Mouse (Mus musculus) testis, postnatal 14 days (tissue): ENCODE results near the gene Dusp1.

ENCODE experiments used
- DNase-seq: peaks from one replicate; pipeline ENCODE4 v3.0.0; 2021; ENCODE audit warnings: low spot score

The Dusp1 gene

DNA sequence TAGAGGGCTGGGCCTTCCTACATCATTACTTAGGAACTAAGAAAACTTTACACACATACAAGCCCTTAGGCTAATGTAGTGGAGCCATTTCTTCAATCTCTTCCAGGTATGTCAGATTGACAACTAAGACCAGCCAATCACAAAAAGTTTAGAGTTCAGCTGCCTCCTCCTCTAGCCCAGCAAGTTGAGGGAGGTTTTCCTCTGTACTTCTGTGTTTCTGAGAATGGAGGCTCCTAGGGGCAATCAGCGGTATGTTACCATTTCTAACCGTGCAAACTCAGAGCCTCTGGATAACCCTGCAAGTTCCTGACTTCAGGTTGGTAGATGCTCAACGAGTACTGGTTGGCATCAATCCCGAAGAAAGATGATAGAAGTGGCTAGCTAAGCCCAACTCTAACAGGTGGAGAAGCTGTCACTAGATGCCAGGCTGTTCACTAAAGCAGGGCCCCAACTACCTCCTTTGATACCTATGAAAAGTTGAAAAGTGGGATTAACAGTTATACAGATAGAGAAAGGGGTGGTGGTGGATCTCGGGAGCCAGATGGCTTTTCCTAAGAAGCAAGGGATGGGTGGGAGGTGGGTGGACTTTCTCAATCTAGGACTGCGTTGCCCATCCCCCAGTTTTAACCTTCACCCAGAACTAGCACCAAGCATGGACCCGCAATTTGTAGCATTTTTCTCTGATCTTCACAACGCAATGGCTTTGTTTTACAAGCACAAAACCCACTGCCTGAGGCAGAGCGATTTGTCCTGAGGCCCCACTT is 1.2 kb downstream of the Dusp1 start:
- no peak for DNase-seq

DNA sequence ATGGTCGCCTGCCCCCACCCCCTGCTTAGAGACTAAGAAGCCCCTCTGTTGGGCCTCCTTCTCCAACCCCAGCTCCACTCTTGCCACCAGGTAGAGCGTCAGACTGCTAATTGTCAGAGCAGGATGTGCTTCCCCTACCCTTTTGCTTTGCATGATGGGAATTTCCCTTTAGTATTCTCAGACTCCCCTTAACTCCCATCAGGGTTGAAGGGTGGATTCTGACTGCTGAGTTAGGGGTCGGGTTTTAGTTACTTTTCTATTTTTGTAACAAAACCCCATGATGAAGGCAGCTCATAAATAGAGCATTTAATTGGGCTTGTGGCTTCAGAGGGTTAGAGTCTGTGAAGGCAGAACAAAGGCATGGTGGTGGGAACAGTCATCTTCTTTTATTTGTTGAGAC is 8.9 kb downstream of the Dusp1 start:
- no peak for DNase-seq

DNA sequence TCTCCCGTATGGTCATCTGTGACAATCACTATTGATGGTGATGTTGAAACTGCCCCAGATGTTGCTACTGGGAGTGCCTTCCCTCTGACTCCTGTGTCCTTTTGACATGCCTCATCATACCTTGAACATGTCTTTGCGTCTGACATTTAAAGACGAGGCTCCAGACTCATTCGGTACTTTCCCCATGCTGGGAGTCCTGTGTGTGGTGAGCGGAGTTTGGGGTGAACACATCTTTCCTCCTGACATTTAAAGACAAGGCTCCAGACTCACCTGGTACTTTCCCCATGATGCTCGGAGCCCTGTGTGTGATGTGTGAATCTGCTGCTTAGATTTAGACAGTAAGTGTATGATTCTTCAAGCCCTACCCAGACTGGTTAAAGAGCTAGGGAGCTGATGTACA is 10.8 kb downstream of the Dusp1 start:
- no peak for DNase-seq

DNA sequence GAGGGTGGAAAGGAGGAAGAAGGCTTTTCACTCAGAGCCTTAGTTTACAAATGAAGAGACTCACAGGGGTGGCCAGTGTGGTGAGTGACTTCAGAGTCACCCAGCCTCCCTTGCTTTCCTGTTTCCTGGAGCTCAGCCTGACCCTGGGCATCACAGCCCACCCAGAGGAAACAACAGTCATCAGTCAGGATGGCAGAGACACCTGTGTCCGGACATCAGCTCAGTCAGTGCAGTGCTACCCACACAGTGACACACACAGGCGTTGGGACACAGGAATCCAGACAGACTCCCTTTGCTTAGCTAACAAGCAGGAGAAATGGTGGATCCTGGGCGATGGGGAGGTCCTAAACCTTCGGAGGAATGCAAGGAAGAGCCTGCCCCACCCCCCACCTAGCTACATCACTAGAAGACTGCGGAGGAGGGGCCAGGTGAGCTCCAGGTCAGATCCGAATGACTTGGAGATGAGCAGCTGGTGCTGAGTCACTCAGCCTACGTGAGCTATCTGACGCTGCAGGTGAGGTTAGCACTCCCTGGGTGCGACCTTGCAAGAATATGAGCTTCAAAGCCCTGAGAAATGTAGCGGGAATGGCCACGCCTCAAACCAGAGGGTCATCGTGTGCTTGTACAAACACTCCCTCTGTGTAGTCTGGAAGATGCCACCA is 12.6 kb downstream of the Dusp1 start:
- no peak for DNase-seq

DNA sequence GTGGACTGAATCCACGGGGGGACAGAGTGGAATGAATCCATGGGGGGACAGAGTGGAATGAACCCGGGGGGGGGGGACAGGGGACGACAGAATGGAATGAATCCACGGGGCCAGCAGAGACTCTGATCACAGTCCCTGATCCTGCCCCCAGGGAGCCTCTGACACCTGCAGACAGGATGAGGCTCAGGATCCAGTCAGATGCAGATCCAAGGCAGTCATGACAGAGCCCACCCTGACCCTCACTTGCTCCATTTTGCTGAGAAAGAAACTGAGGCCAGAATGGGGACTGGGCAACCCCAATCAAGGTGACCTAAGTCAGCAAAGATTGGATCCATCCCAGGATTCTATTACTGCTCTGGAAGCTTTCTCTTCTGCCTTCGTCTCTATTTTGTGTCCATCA is 13.4 kb downstream of the Dusp1 start:
- DNase-seq, result no peak

DNA sequence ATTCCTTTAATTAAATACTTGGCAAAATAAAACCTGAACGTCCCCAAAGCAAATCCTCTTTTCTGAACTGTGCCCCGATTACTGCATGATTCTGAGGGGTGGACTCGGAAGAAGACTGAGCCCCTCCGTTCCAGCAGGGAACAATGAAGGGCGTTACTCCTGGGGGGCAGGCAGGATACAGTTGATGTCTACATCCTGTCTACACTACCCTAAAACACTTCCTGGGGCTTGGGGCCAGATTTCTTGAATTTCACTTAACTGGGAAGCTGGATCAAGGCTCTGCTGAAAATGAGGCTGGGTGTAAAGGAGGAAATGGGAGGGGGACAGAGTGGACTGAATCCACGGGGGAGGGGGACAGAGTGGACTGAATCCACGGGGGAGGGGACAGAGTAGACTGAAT is 14.2 kb downstream of the Dusp1 start:
- DNase-seq, result no peak

DNA sequence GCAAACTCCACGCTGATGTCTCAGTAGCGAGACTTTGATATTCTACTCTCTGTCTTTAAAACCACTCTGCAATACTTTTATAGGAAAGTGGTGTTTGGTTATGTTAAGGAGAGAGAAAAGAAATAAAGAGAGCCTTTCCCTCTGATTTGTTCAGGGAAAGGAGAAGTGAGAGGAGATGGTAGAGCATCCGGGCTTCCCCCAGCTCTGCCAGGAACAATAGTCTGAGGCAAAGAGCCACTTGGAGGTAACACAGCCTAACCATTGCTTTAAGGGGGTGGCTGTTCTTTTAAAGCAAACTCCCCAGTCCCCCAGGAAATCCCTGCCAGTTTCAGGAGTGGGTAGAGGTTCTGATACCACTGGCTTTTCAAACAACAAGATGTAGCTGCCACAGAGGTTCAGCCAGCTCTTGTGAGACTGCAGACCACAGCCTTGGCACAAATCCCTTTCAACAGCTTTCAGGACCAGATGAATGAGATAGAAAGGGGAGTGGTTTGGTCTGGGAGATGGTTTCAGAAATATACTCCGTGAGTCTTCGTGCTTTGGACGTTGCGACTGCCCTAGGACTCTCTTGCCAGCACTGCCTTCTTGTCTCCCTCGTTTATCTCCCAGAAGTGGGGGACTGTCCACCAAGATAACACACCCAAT is 17.5 kb downstream of the Dusp1 start:
- no peak for DNase-seq

DNA sequence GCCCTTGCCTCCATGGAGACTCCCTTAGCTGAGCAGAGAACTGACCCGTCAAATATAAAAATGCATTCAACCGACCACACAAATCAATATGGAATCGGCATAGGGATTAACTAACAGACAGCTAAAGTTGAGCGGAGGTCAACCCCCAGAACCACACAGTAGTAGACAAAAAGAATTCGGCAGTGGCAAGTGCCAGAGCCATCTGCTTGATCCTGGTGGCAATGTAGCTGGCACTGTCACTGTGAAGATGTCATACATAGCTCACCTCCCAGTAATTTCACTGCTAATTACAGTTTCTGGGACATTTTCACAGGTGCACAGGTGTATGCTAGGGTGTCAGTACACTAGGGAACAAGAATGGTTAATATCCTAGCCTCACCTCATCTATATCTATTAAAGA is 21.8 kb downstream of the Dusp1 start:
- DNase-seq, result no peak

DNA sequence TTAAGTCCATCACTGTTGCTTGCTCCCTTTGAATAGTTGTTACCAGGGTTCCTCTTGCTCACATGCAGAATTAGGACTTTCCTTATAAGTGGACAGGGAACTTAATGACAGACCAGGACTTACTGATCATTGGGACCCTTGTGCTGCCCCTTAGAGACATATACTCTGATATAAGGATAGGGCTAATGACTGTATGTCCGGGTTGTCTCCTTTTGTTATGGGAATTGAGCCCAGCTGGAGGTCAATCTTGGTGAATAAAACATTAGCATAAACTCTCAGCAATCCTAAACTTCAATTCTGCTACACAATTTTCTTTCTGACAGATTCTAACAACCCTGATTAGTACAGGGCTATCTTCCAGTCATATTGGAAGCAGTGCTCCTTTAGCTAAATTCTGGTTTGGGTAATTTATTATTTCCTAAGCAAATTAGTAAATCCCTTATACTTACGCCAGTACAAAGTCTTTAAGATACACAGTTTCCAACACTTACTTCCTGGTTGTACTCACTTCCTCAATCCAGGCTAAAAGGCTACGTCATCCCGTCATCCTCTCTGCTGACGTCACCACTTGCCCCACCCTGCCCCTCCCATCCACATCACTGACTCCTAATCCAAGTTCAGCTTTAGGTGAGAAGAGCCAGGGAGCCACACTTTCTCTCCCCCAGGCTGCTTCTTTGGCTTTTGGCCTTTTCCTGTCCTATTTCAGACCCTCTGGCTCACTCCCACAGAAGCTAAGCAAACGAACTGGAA is 24.0 kb downstream of the Dusp1 start:
- DNase-seq, result no peak

DNA sequence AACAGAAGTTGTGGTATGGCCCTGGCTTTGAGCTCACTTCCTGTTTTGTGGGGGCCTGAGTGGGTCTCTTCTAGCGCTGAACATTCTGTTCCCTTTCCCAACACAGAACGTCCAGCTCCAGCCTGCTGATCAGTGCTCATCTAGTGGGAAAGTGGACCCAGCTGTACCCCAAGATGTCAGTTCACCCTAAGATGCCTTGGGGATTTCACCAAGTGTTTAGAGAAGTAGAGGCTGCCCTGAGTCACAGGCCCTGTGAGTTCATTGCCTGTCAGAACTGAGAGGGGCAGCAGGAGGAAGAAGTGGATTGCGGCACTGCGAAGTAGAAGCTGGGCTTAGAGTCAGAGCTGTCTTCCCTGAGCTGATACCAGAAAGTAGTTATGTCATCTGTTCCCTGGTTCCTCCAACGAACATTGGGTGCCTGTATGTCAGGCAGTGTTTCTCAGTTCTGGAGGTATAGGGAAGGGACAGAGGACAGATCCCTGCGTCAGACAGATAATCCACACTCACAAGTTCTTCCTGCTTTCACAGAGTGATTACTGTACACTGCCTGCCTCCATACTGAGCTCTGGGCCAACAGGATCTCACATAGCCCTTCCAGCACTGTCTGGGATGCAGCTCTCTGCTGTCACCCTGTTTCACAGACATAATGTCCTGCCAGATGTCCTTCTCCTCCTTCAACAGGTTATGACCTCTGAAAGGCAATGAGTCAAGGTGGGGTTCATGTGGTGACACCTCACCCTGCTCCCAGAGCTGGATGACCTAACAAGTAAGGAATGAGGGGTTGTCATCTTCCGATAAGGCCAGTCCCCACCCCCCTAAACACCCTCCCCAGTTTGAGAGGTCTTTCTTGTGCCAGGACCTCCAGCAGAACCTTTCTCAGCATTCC is 26.4 kb downstream of the Dusp1 start:
- DNase-seq, result no peak

DNA sequence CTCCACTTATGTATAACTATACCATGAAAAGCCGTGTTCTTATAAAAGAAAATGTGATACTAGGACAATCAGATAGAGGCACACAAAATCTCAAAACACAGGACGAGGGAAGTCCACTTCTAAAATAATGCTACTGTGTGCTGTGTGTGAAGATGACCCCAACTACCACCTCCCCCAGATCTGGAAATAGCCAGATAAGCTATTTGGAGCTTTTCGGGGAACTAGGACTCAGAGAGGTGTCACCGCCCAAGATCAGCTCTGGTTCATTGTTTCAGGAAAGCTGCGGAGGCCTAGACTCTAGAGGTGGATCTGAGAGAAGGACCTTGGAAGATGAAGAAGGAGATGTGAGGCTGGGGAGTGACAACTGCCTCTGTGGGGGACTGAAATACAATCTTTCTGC is 27.2 kb downstream of the Dusp1 start:
- DNase-seq, result no peak

DNA sequence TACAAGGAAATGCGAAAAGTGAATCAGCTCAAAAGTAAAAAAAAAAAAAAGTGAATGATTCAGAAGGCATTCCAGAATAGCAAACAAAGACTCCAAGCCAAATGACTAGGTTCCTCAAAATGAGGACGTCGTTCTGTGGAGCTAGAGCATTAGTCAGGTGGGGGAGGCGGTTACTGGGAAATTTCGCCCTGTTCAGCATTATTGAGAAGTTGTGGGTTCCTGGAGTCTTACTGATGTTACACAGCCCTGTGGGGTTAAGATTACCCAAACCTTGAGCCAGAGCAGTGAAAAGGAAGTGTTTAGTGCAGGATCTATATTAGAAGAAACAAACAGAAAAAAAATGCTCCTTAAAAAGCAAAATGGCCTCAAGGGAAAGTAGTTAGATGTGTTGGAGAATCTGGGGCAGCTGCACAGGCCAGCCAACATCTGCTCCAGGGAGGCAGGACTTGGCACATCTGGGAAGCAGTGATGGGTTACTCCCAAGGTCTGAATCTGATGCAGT is 28.0 kb downstream of the Dusp1 start:
- no peak for DNase-seq

DNA sequence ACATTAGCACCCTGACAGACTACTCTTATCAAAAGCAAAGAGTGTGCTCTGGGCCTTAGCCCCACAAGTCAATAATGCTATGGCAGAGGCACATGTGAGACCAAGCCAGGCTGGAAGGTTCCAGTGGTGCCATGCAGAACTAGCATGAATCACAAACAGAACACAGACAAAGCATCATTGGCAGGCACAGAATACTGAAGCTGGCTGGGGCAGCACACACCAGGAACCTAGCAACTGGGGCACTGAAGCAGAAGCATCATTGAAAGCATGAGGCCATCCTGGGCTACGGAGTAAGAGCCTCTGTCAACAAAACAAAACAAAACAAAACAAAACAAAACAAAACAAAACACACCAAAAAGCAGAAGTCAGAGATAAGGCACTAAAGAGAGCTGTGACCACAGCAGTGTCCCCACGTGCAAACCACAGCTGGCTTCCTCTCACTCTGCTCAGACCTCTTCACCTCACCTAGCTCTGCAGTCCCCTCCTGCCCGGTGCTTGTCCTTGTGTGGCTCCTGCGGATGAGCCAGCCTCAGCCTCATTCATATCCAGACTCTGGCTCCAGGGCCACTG is 29.4 kb downstream of the Dusp1 start:
- no peak for DNase-seq

DNA sequence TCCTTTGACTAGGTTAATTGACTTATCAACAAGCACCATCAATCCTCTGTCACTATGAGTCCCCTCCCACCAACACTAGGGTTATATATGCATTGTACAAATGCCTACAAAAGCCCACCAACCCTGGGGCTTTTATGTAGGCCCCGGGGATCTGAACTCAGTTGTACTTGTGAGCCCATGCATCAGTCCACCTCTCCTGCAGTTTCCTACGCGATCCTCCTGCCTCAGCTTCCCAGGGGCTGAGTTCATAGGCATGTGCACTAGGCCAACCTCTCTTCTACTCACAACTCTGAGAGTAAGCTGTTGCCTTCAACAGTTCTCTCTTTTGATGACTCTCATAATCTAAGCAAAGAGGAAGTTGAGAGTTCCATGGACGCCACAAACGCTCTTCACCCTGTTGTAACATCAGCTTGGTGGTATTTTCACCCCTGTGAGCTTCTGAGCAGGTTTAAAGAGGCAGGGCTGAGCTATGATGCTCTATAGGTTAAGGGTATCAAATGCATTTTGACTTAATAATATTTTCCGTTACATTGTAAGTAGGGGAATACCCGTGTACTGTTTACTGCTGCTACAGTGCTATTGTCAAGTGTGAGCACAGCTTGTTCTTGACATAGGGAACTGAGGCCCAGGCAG is 30.4 kb downstream of the Dusp1 start:
- DNase-seq, result no peak

DNA sequence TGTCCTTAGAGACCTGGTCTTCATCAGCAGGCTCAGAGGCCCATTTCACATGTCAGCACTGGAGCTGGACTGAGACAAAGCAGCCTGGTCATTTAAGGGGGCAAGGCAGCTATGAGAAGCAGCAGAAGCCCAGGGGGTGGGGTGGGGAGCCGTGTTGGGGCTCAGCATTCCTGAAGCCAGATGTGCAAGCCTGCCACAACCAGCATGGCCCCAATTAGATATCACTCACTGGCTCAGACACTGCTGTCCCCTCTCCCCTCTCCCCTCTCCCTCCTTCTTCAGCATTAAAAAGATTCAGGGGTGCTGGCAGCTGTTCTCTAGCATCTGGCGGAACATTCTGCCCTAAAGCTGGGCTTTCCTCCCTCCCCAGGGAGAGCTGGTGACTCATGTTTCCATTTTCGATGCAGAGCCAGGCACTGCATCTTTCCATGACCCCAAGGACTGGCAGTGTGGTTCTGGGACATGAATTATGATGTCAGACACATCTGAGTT is 31.3 kb downstream of the Dusp1 start:
- DNase-seq, result peak; percentile 66

DNA sequence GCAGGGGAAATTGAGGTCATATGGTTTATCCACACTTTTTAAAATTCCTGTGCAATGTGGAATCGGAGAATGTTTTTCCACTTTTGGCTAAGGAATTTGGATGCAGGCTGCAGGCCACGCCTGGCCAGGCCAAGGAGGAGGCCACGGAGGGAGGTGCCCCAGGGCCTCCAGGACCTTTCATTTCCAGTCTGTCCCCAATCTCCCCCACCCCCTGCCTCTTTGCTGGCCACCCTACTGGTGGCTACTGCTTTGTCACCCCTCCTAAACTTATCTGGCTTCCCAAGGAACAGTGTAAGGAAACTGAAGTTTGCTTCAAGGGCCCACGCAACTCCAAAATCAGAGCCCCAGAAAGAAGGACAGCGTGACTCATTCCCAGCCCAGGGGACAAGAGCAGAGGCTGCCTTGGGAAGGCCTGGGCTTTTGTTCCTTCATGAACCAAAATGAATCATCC is 32.1 kb downstream of the Dusp1 start:
- DNase-seq, result no peak

DNA sequence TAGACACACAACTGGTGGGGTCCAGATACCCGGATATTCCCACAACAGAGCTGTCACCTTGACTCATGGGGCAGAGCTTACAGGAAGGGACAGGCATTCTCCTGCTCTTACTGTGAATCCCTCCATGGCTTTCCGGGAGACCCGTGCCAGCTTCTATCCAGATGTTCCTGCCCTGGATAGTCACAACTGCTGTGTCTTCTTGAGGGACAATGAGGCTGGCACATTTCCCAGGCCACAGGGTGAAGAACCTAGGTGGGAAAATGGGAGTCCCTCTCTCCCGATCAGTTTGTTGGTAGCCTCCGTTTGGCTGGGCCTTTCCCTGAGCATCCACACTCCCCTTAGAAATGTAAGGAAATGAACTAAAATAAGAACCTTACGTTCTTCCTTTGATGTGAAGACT is 33.2 kb downstream of the Dusp1 start:
- DNase-seq, result no peak

DNA sequence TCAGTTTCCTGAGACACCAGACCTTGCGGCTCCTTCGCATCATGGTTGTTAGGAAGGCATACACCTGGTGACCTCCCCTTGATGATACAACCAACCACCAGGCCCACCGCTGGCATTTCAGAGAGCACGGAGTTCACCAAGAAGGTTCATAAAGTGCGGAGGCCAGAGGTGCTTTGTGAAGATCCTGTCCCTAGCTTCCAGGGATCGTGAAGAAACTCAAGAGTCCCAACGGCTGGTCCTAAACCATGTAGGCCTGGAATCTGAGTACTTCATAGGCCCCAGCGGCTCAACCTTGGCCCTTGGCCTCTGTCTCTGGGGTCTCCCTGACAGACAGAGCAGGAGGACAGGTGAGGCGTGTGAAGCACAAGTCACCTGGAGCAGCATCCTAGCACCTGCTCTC is 34.6 kb downstream of the Dusp1 start:
- DNase-seq, result no peak

DNA sequence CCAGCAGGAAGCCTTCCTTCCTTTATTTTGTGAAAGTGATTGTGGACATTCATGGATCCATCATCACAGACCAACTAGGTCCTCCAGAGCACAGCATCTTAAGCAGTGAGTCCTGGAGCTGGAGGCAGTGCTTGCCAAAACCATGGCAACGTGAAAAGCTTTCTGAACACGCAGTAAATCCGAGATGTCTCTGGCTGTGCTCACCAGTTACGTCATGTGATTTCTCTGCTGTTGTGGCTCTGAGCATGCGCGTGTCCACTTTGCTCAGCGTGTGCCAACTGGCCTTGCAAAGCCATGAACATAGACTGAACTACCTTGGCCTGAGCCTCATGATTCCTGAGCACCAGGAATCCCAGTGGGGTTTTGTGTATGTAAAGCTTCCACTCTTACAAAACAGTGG is 36.6 kb downstream of the Dusp1 start:
- DNase-seq, result no peak

DNA sequence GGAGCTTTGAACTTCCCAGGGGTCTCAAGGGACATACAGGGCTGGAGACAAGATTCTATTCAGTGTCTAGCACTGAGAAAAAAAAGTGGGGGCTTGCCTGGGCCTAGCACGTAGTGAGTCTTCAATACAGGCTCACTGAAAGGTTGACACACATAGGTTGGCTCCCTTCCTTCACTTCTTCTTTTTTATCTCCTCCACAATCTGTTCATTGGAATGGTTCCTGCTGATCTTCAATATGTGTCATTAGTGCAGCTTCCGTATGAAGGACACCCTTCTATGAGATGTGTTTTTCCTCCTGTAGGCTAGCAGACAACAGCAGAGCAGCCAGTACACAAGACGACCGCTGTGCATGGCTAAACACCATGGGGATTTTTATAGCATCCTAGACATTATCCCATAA is 37.1 kb downstream of the Dusp1 start:
- no peak for DNase-seq
